Mouse (Mus musculus): Measurements from ENCODE around the gene Olfr1513. TPM values are rescaled to one million over a fixed set of nuclear protein-coding genes. Genes with fewer than 3 reads are reported as not detected.
"Not testable (repeated sequence)": the region's sequence is repeated elsewhere in the genome, so short reads cannot be mapped to it uniquely, and the experiment has no call there.

Gene Olfr1513
- polyA plus RNA-seq, 1 experiment from 2014 or later: not detected

- Histone ChIP-seq H3K9me3 (replicated peaks) (no peaks in the 10 kb centered on the region), H3K9ac (peak overlapping the region; percentile 7; the same call in 1 of the 2 replicates), H3K4me1 (replicated peaks) (peaks cover 12% of the 10 kb centered on the region), H3K4me3 (peak overlapping the region; percentile 46), H3K4me2 (peak overlapping the region; percentile 72), H3K27me3 (peaks cover 55% of the 10 kb centered on the region), H3K27ac (no peak overlapping the region), H3K36me3 (no peaks in the 10 kb centered on the region)
- no peak for ATAC-seq (replicated peaks; ENCODE audit: insufficient number of reproducible peaks, insufficient read depth, low FRiP score, low read depth)
- 5% methylated on average over 14 of the region's 14 CpGs for WGBS
Observed at GRCm38 (mm10) chr14:52327375-52327901, 28.8 kb downstream of the Olfr1513 start.

DNA sequence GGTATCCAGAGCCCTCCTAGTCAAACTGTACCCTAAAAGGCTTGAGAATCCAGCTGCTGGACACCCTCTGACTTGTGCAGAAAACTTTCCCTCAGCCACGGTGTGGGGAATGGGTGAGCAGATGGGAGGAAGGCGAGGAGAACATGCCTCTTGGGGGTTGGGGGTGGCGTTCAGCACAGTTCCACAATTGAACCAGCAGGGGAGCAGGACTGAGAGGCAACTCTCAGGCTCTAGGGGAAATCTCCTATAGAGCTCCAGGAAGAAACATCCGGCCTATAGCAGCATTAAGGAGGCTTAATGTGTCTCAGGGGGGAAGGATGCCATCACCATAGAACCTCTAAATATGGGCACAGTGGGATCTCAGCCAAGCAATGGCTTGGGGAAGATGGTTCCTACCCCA is 30.3 kb downstream of the Olfr1513 start:
- ATAC-seq (replicated peaks; ENCODE audit: insufficient number of reproducible peaks, insufficient read depth, low FRiP score, low read depth): no peak
- H3K27me3 ChIP-seq: peaks cover 47% of the 10 kb centered on the region
- WGBS: 19% methylated on average over 4 of the region's 4 CpGs

DNA sequence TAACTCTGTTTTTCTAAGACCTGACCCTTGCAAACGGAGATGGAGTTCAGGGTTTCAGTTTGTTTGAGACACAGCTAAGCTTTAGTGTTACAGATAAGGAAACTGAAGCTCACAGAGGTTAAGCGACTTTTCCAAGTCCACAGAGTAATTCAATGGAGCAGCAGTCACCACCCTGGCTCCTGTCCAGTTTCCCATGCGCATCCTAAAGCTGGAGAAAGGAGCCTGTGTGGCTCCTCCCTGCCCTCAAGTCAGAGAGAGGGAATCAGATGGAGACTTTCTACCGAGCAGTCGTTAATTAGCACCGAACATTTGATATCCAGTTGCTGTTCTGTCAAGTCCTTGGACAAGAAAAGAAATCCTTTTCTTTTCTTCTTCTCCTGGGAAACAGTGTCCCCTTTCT is 36.8 kb downstream of the Olfr1513 start:
- Histone ChIP-seq H3K27me3 (peaks cover 3% of the 10 kb centered on the region; the same call in 1 of the 2 replicates), H3K9ac (no peak overlapping the region), H3K4me2 (no peak overlapping the region), H3K4me1 (replicated peaks) (peaks cover 14% of the 10 kb centered on the region), H3K27ac (no peak overlapping the region), H3K36me3 (0 out of 2 replicates have a peak, but pooled peaks cover under 1% of the 10 kb centered on the region), H3K4me3 (no peak overlapping the region), H3K9me3 (replicated peaks) (no peaks in the 10 kb centered on the region)
- WGBS: 35% methylated on average over 6 of the region's 6 CpGs
- no peak for ATAC-seq (replicated peaks; ENCODE audit: insufficient number of reproducible peaks, insufficient read depth, low FRiP score, low read depth)

More for the DNA sequence above, 30.3 kb downstream of the Olfr1513 start:
- no peak overlapping the region for H3K27ac ChIP-seq
- no peaks in the 10 kb centered on the region for H3K9me3 ChIP-seq (replicated peaks)
- peaks cover 12% of the 10 kb centered on the region for H3K4me1 ChIP-seq (replicated peaks)
- no peak overlapping the region for H3K9ac ChIP-seq
- H3K4me2 ChIP-seq: no peak overlapping the region
- H3K36me3 ChIP-seq: no peaks in the 10 kb centered on the region
- H3K4me3 ChIP-seq: no peak overlapping the region

- Histone ChIP-seq H3K4me2 (peak overlapping the region; percentile 78), H3K27me3 (no peaks in the 10 kb centered on the region), H3K4me3 (peak overlapping the region; percentile 93), H3K36me3 (peaks cover 26% of the 10 kb centered on the region), H3K9ac (peak overlapping the region; percentile 84), H3K27ac (peak overlapping the region; percentile 86), H3K4me1 (replicated peaks) (peaks cover 24% of the 10 kb centered on the region), H3K9me3 (replicated peaks) (no peaks in the 10 kb centered on the region)
- ATAC-seq (replicated peaks; ENCODE audit: insufficient number of reproducible peaks, insufficient read depth, low FRiP score, low read depth): no peak; the same call in 1 of the 2 replicates
- 13% methylated on average over 16 of the region's 16 CpGs for WGBS
Observed at GRCm38 (mm10) chr14:52316441-52317225, 39.6 kb downstream of the Olfr1513 start.

DNA sequence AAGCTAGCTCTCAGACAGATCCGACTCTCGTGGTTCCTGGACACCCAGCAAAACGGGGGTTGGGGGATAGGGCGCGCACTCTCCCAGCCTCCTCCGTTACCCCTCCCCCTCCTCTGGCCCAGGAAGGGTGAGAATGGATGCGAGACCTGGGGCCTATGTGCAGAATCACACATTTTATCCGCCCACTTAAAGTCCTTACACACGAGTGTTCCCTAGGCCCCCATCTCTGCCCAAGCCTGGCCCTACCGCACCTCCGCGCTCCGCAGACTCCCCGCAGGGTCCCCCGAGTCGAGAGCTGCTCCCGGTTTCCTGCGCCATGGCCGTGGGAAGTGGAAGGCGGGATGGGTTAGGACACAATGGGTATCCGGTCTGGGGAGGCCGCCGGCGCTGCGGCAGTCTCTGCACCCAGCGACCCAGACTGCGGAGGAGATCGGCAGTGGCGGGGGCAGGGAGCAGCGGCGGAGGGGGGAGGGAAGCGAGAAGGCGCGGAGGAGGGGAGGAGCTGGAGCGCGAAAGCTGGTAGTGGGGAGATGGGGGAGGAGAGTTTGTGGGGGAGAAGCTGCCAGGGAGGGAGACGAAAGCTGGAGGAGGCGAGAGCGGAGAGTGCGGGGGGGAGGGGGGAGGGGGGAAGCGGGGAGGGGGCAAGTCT is 40.3 kb downstream of the Olfr1513 start:
- under 1% methylated on average over 34 of the region's 41 CpGs for WGBS
- peak overlapping the region; percentile 78 for H3K4me2 ChIP-seq
- peak overlapping the region; percentile 93 for H3K4me3 ChIP-seq
- H3K4me1 ChIP-seq (replicated peaks): peaks cover 24% of the 10 kb centered on the region
- H3K9ac ChIP-seq: peak overlapping the region; percentile 84
- peaks cover 27% of the 10 kb centered on the region for H3K36me3 ChIP-seq
- H3K27me3 ChIP-seq: no peaks in the 10 kb centered on the region
- H3K27ac ChIP-seq: peak overlapping the region; percentile 86
- H3K9me3 ChIP-seq (replicated peaks): no peaks in the 10 kb centered on the region
- peak; percentile 81 for ATAC-seq (replicated peaks; ENCODE audit: insufficient number of reproducible peaks, insufficient read depth, low FRiP score, low read depth)

- no peaks in the 10 kb centered on the region for H3K9me3 ChIP-seq (replicated peaks)
- no peaks in the 10 kb centered on the region for H3K27me3 ChIP-seq
- peaks cover 31% of the 10 kb centered on the region for H3K36me3 ChIP-seq
- peak overlapping the region; percentile 86 for H3K27ac ChIP-seq
- 3% methylated on average over 17 of the region's 17 CpGs for WGBS
- H3K4me2 ChIP-seq: peak overlapping the region; percentile 78
- H3K4me3 ChIP-seq: peak overlapping the region; percentile 93
- ATAC-seq (replicated peaks; ENCODE audit: insufficient number of reproducible peaks, insufficient read depth, low FRiP score, low read depth): peak; percentile 8; the same call in 1 of the 2 replicates
- peaks cover 24% of the 10 kb centered on the region for H3K4me1 ChIP-seq (replicated peaks)
- peak overlapping the region; percentile 84 for H3K9ac ChIP-seq
Observed at GRCm38 (mm10) chr14:52315283-52315780, 40.9 kb downstream of the Olfr1513 start.

DNA sequence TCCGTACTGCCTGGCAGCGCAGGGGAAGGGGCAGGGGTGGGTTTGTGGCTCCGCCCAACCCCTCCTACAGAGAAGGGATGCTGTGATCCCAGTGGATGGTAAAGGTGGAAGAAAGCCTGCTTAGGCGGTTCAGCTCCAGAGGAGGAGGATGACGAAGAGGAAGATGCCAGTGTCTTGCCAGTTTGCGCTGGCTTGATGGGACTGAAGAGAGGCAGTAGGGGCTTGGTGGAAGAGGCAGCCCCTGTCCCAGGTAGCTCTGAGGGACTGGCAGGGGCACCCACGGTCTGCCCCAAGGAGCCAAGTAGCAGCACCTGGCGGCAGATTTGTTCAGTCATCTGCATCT is 41.4 kb downstream of the Olfr1513 start:
- ATAC-seq (replicated peaks; ENCODE audit: insufficient number of reproducible peaks, insufficient read depth, low FRiP score, low read depth): no peak
- H3K4me3 ChIP-seq: peak overlapping the region; percentile 93
- peak overlapping the region; percentile 84; the same call in 1 of the 2 replicates for H3K9ac ChIP-seq
- no peak overlapping the region for H3K27ac ChIP-seq
- no peaks in the 10 kb centered on the region for H3K9me3 ChIP-seq (replicated peaks)
- H3K27me3 ChIP-seq: no peaks in the 10 kb centered on the region
- H3K4me2 ChIP-seq: peak overlapping the region; percentile 78
- peaks cover 31% of the 10 kb centered on the region for H3K36me3 ChIP-seq
- peaks cover 24% of the 10 kb centered on the region for H3K4me1 ChIP-seq (replicated peaks)
- 57% methylated on average over 8 of the region's 8 CpGs for WGBS

DNA sequence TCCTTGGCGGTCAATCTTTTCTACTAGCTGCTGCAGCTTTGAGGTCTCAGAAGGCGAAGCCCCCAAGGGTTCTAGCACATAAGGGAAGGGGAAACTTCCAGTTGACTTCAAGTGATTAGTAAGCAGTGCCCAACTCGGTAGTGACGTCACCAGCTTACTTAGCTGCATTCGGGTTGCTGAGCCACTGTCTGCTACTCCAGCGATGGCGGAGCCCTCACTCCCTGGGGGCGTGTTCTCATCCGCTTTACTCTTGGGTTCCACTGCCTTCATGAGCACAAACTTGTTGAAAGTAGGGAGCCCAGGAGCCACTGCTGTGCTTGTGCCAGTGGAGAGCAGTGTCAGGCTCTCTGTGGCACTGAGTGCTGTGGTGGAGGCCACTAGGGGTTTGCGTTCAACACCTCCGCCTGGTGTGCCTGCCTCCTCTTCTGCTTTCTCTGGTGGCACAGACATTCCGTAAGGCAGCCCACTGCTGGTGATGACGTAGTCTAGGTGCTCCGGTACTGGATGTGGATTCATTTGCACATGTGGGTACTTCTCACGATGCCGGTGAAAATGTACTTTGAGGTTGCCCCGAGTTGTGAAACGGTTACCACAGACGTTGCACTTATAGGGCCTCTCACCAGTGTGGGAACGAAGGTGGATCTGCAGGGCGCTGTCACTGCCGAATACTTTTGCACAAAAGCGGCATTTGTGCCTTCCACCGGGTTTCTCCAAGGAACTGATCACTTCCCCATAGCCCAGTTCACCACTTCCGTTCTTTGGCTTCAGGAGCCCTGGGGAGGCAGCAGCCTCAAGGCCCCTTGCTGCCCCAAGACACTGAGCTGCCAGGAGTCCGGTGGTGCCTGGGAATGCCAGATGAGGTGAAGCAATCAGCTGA is 42.0 kb downstream of the Olfr1513 start:
- no peaks in the 10 kb centered on the region for H3K9me3 ChIP-seq (replicated peaks)
- no peaks in the 10 kb centered on the region for H3K27me3 ChIP-seq
- ATAC-seq (replicated peaks; ENCODE audit: insufficient number of reproducible peaks, insufficient read depth, low FRiP score, low read depth): no peak
- no peak overlapping the region for H3K27ac ChIP-seq
- H3K9ac ChIP-seq: no peak overlapping the region
- H3K4me1 ChIP-seq (replicated peaks): peaks cover 24% of the 10 kb centered on the region
- 80% methylated on average over 26 of the region's 26 CpGs for WGBS
- H3K4me3 ChIP-seq: peak overlapping the region; percentile 93; the same call in 1 of the 2 replicates
- H3K4me2 ChIP-seq: peak overlapping the region; percentile 78
- peaks cover 31% of the 10 kb centered on the region for H3K36me3 ChIP-seq

DNA sequence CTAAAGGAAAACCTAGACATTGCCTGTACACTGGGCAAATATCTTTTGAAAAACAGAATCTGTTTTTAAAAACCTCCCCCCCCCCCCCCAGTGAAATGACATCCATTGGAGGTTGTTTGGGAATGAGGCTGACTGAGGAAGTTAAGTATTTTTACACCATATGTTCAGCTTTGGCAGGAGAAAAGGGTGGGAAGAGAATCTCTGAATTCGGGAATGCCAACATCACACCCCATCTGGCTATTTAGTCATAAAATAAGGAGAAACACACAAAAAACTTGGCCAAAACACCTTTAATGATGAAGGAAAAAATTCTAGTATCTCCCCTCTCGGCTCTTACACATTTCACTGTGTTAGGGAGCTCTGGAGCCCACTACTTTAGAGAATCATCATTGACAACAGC is 45.3 kb downstream of the Olfr1513 start:
- 90% methylated on average over 2 of the region's 2 CpGs for WGBS
- Histone ChIP-seq H3K27ac (no peak overlapping the region), H3K27me3 (no peaks in the 10 kb centered on the region), H3K9me3 (replicated peaks) (no peaks in the 10 kb centered on the region), H3K9ac (no peak overlapping the region), H3K4me2 (no peak overlapping the region), H3K4me1 (replicated peaks) (peaks cover 21% of the 10 kb centered on the region), H3K36me3 (peaks cover 31% of the 10 kb centered on the region), H3K4me3 (no peak overlapping the region)
- ATAC-seq (replicated peaks; ENCODE audit: insufficient number of reproducible peaks, insufficient read depth, low FRiP score, low read depth): no peak

- ATAC-seq (replicated peaks; ENCODE audit: insufficient number of reproducible peaks, insufficient read depth, low FRiP score, low read depth); H3K4me3 ChIP-seq; H3K4me2 ChIP-seq; H3K9ac ChIP-seq; H3K9me3 ChIP-seq (replicated peaks); H3K27ac ChIP-seq; H3K27me3 ChIP-seq: not testable (repeated sequence)
- H3K4me1 ChIP-seq (replicated peaks): peaks cover 20% of the 10 kb centered on the region
- WGBS: 89% methylated on average over 6 of the region's 6 CpGs
- H3K36me3 ChIP-seq: peaks cover 31% of the 10 kb centered on the region
Observed at GRCm38 (mm10) chr14:52310343-52310742, 45.9 kb downstream of the Olfr1513 start.

All from heart, embryonic 15.5 days (tissue).